Mouse (Mus musculus): Measurements from ENCODE around the gene Dytn. TPM values are rescaled to one million over a fixed set of nuclear protein-coding genes. Genes with fewer than 3 reads are reported as not detected.

Dytn gene
- total RNA-seq, 2 experiments from 2014 or later: not detected

- no peak for DNase-seq (ENCODE audit: low spot score in 2 of 2)
Observed at GRCm38 (mm10) chr1:63586869-63587268, 99.9 kb downstream of the Dytn start.

DNA sequence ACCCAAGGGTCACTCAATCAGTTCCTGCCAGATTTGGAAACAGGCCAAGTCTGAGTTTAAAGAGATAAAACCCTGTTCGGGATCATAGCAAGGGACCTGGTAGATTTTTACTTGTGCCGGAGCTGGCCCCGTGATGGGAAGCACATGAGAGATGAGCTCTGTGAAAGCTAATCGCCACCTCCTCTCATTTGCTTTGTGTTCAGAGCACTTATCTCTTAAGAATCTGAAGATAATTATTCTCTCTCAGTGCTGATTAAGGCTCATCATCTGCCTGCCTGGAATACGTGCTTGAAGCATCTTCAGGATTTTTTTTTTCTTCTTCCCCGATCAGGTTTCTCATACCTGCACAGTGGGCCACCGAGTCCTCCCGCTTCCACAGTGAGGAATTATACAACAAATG, 107.6 kb downstream of the Dytn start:
- no peak for DNase-seq (ENCODE audit: low spot score in 2 of 2)

DNA sequence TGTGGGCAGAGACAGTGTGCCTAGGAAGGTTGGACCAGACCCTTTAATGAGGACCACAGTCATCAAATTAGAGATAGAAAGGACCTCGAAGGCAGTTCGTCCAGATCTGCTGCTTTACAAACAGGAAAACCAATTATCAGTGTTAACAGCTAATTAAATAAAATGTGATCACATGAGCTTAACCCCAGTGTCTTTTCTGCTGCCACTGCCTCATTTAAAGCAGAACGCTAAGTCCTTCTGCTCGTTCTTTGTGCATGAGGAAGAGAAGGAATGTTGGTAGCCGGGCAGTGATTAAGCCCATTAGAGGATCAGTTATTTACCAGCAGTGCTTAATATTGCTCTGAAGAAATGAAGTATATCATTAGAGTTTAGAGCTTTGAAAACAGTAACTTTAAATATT, 109.9 kb downstream of the Dytn start:
- no peak for DNase-seq (ENCODE audit: low spot score in 2 of 2)

- DNase-seq (ENCODE audit: low spot score in 2 of 2): no peak
Observed at GRCm38 (mm10) chr1:63573864-63574611, 112.7 kb downstream of the Dytn start.

DNA sequence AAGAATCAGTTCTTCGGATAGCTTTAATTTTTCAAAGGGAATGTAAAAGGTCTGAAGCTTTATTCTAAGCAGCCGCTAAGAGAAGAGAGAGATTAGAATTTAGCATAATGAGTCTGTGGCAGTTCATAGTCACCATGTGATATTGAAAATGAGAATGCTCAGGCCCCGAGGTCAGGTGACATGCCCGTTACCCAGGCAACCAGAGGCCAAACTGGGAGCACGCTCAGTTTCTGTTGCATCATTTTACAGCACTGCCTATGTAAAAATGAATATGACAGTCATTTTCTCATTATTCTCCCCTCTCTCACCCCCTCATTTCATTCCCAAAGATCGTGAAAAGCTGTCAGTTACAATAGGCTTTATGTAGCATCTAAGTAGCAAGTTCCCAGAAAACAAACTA, 113.3 kb downstream of the Dytn start:
- no peak for DNase-seq (ENCODE audit: low spot score in 2 of 2)

Other genes with a start within 250 kb of the Dytn start
- 100 to 1,000 TPM; 135 to 146 TPM for gene Adam23, start 241.0 kb downstream of the Dytn start, total RNA-seq (2021)
- under 1 TPM in 1 of 2 experiments, not detected in 1; 0.67 TPM for gene Gm39653, start 71.0 kb downstream of the Dytn start, total RNA-seq (2021)
- gene Mdh1b, start 43.4 kb upstream of the Dytn start, total RNA-seq (2021): 1 to 10 TPM; 1.1 to 1.5 TPM
- 10 to 100 TPM; 20.0 to 23.5 TPM for gene Fastkd2, start 43.7 kb upstream of the Dytn start, total RNA-seq (2021)
- under 1 TPM; 0.19 to 0.35 TPM for gene 4933402D24Rik, start 82.3 kb upstream of the Dytn start, total RNA-seq (2021)

Data from left cerebral cortex, adult 18-20 months (tissue).